Mouse (Mus musculus) forebrain, embryonic 14.5 days (tissue): ENCODE results near the gene Dcaf17. TPM values are rescaled to one million over a fixed set of nuclear protein-coding genes. Genes with fewer than 3 reads are reported as not detected.
A peak's percentile ranks its signal among the peaks of the same experiment; 100 is the strongest.

ENCODE experiments used
- ATAC-seq: fragments of 200-750 bp; cut with Nextera tagmentation; 2 replicates; pipeline ENCODE4 v1.8.0; 2017; ENCODE audit warnings: mild to moderate bottlenecking, moderate library complexity
- DNase-seq: peaks from one replicate; pipeline ENCODE4 v3.0.0-alpha.2; 2015; ENCODE audit warnings: low spot score
- H3K27ac ChIP-seq: fragments of 300-500 bp; sonication (generic); 2 replicates; pipeline ENCODE4 v1.5.1; 2014; ENCODE audit warnings: low read depth, mild to moderate bottlenecking, control low read depth, low read length, moderate library complexity
- H3K27me3 ChIP-seq: fragments of 300-500 bp; sonication (generic); replicated peaks from 2 replicates; pipeline ENCODE4 v1.6.1; 2014; ENCODE audit warnings: low read length, control low read depth, mixed read lengths; ENCODE audit not compliant: control insufficient read depth, insufficient read depth
- H3K36me3 ChIP-seq: fragments of 300-500 bp; sonication (generic); 2 replicates; pipeline ENCODE4 v1.6.1; 2014; ENCODE audit warnings: low read length, control low read depth; ENCODE audit not compliant: control insufficient read depth, insufficient read depth
- H3K4me1 ChIP-seq: fragments of 300-500 bp; sonication (generic); 2 replicates; pipeline ENCODE4 v1.6.1; 2014; ENCODE audit warnings: antibody characterized with exemption, low read length, control low read depth; ENCODE audit not compliant: control insufficient read depth, insufficient read depth
- H3K4me2 ChIP-seq: fragments of 300-500 bp; sonication (generic); 2 replicates; pipeline ENCODE4 v1.6.1; 2014; ENCODE audit warnings: mild to moderate bottlenecking, control low read depth, low read length
- H3K4me3 ChIP-seq: fragments of 300-500 bp; sonication (generic); 2 replicates; pipeline ENCODE4 v1.5.1; 2014; ENCODE audit warnings: low read depth, low read length, control low read depth
- H3K9ac ChIP-seq: fragments of 300-500 bp; sonication (generic); 2 replicates; pipeline ENCODE4 v1.6.1; 2014; ENCODE audit warnings: mild to moderate bottlenecking, low read length, control low read depth, moderate library complexity
- H3K9me3 ChIP-seq: fragments of 300-500 bp; sonication (generic); replicated peaks from 2 replicates; pipeline ENCODE4 v1.6.1; 2016; ENCODE audit warnings: low read length, control low read depth, mixed read lengths; ENCODE audit not compliant: control insufficient read depth
- WGBS: fragments of 180-500 bp; shearing (Covaris S2); extraction: QIAGEN DNeasy Blood & Tissue Kit; methylation state at CpG from one replicate; pipeline ENCODE4 v1.1.7; 2014; 5-methylcytosine and 5-hydroxymethylcytosine counted together
- polyA plus RNA-seq: library from polyadenylated mRNA; unstranded; fragments of >200 nt; fragmentation: Nextera tagmentation; extraction: Ambion mirVana; gene quantifications from 2 replicates; pipeline ENCODE4 v1.2.1, GENCODE M21; 2014

The Dcaf17 gene
- polyA plus RNA-seq, result 23.6 and 26.9 TPM in 2 replicates

GRCm38 (mm10) chr2:71055300-71056114, at the start of gene Dcaf17, which contains the start of gene Mettl8:
Gene Dcaf17 (plus strand): TSS chr2:71055328.
Gene Mettl8 (minus strand): TSS chr2:71055583.
- peak within 1 kb of the TSS; percentile 96 for H3K27ac ChIP-seq
- peaks cover 8% of the 10 kb centered on the region for H3K4me1 ChIP-seq
- H3K36me3 ChIP-seq, result peaks cover 10% of the 10 kb centered on the region
- H3K27me3 ChIP-seq, result no peaks in the 10 kb centered on the region
- H3K4me3 ChIP-seq, result peak within 1 kb of the TSS; percentile 81
- DNase-seq (peak; percentile 98), ATAC-seq (peak; percentile 99)
- peak within 1 kb of the TSS; percentile 84 for H3K4me2 ChIP-seq
- no peaks in the 10 kb centered on the region for H3K9me3 ChIP-seq
- peak within 1 kb of the TSS; percentile 89 for H3K9ac ChIP-seq
- WGBS, result under 1% methylated on average over 57 of the region's 57 CpGs

GRCm38 (mm10) chr2:71011816-71012215, 43.3 kb upstream of the Dcaf17 start:
- H3K4me3 ChIP-seq, result no peak overlapping the region
- WGBS, result 96% methylated on average over 1 of the region's 1 CpGs
- no peaks in the 10 kb centered on the region for H3K9me3 ChIP-seq
- H3K36me3 ChIP-seq, result no peaks in the 10 kb centered on the region
- ATAC-seq (no peak), DNase-seq (no peak)
- H3K4me2 ChIP-seq, result no peak overlapping the region
- no peaks in the 10 kb centered on the region for H3K4me1 ChIP-seq
- no peak overlapping the region for H3K9ac ChIP-seq
- no peak overlapping the region for H3K27ac ChIP-seq
- no peaks in the 10 kb centered on the region for H3K27me3 ChIP-seq

GRCm38 (mm10) chr2:71013521-71013920, 41.6 kb upstream of the Dcaf17 start:
- no peak for DNase-seq
- Histone ChIP-seq H3K4me3 (no peak overlapping the region), H3K27me3 (no peaks in the 10 kb centered on the region), H3K4me2 (no peak overlapping the region), H3K36me3 (no peaks in the 10 kb centered on the region), H3K9ac (no peak overlapping the region), H3K4me1 (no peaks in the 10 kb centered on the region), H3K27ac (no peak overlapping the region), H3K9me3 (no peaks in the 10 kb centered on the region)
- whole genome bisulfite sequencing, result 94% methylated on average over 7 of the region's 7 CpGs
- ATAC-seq, result no peak

- Histone ChIP-seq H3K9ac (no peak overlapping the region), H3K36me3 (no peaks in the 10 kb centered on the region), H3K27ac (no peak overlapping the region), H3K9me3 (no peaks in the 10 kb centered on the region), H3K4me2 (no peak overlapping the region), H3K4me1 (peaks cover 20% of the 10 kb centered on the region), H3K27me3 (no peaks in the 10 kb centered on the region), H3K4me3 (no peak overlapping the region)
- DNase-seq, result peak; percentile 78
- WGBS, result 40% methylated on average over 9 of the region's 9 CpGs
- peak; percentile 81; the same call in 1 of the 2 replicates for ATAC-seq
These were observed 35.9 kb upstream of the Dcaf17 start for GRCm38 (mm10) chr2:71019277-71019676.

- H3K4me2 ChIP-seq, result no peak overlapping the region
- no peak overlapping the region; the same call in 1 of the 2 replicates for H3K9ac ChIP-seq
- H3K27ac ChIP-seq, result no peak overlapping the region; the same call in 1 of the 2 replicates
- no peak overlapping the region for H3K4me3 ChIP-seq
- ATAC-seq, result 0 out of 2 replicates have a peak, but pooled peaks have one; percentile 26
- WGBS, result 52% methylated on average over 8 of the region's 8 CpGs
- no peaks in the 10 kb centered on the region for H3K36me3 ChIP-seq
- no peaks in the 10 kb centered on the region for H3K9me3 ChIP-seq
- H3K27me3 ChIP-seq, result no peaks in the 10 kb centered on the region
- peak; percentile 16 for DNase-seq
- H3K4me1 ChIP-seq, result peaks cover 20% of the 10 kb centered on the region
These were observed 35.3 kb upstream of the Dcaf17 start for GRCm38 (mm10) chr2:71019704-71020375.

- Histone ChIP-seq H3K36me3 (no peaks in the 10 kb centered on the region), H3K27me3 (no peaks in the 10 kb centered on the region), H3K27ac (no peak overlapping the region), H3K4me3 (no peak overlapping the region), H3K9me3 (no peaks in the 10 kb centered on the region), H3K9ac (no peak overlapping the region), H3K4me1 (peaks cover 20% of the 10 kb centered on the region), H3K4me2 (no peak overlapping the region)
- 83% methylated on average over 8 of the region's 8 CpGs for WGBS
- DNase-seq, result peak; percentile 14
- no peak for ATAC-seq
These were observed 34.5 kb upstream of the Dcaf17 start for GRCm38 (mm10) chr2:71020674-71021073.

GRCm38 (mm10) chr2:71022991-71023390, 32.1 kb upstream of the Dcaf17 start:
- no peak overlapping the region for H3K4me2 ChIP-seq
- H3K9me3 ChIP-seq, result no peaks in the 10 kb centered on the region
- H3K36me3 ChIP-seq, result no peaks in the 10 kb centered on the region
- H3K4me3 ChIP-seq, result no peak overlapping the region
- H3K4me1 ChIP-seq, result peaks cover 20% of the 10 kb centered on the region
- DNase-seq, result no peak
- H3K9ac ChIP-seq, result no peak overlapping the region
- no peak overlapping the region for H3K27ac ChIP-seq
- no peak for ATAC-seq
- WGBS, result 88% methylated on average over 6 of the region's 6 CpGs
- no peaks in the 10 kb centered on the region for H3K27me3 ChIP-seq

- Histone ChIP-seq H3K4me1 (peaks cover 20% of the 10 kb centered on the region), H3K27me3 (no peaks in the 10 kb centered on the region), H3K9me3 (no peaks in the 10 kb centered on the region), H3K4me3 (no peak overlapping the region), H3K27ac (no peak overlapping the region), H3K9ac (no peak overlapping the region), H3K36me3 (no peaks in the 10 kb centered on the region), H3K4me2 (no peak overlapping the region)
- DNase-seq (no peak), ATAC-seq (no peak)
- WGBS, result 91% methylated on average over 6 of the region's 6 CpGs
These were observed 31.1 kb upstream of the Dcaf17 start for GRCm38 (mm10) chr2:71023986-71024385.
